Mouse (Mus musculus): ENCODE results near the gene Psmb8. TPM values are rescaled to one million over a fixed set of nuclear protein-coding genes. Genes with fewer than 3 reads are reported as not detected.
A peak's percentile ranks its signal among the peaks of the same experiment; 100 is the strongest.
"Not testable (repeated sequence)": the region's sequence is repeated elsewhere in the genome, so short reads cannot be mapped to it uniquely, and the experiment has no call there.

Gene Psmb8
- polyA plus RNA-seq, 2 experiments: 11.8 to 21.7 TPM

DNA sequence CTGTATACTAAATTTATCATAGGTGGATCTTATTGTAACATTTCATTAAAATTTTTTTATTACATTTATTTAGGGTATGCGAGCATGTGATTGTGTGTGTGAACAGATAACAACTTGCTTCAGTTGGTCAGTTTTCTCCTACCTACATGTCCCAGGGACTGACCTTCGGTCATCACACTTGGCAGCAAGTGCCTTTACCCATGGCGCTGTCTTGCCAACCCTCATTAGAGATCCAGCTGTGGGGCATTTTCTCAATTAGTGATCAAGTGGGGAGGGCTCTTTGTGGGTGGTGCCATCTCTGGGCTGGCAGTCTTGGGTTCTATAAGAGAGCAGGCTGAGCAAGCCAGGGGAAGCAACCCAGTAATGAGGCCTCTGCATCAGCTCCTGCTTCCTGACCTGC is 27.3 kb downstream of the Psmb8 start:
- no peaks in the 10 kb centered on the region for H3K27me3 ChIP-seq (ENCODE audit: control insufficient read depth, insufficient read depth, low read length)
- DNase-seq (ENCODE audit: low read depth in 3 of 3, low spot score in 3 of 3) (no peak), ATAC-seq (ENCODE audit: insufficient read depth) (no peak)
- H3K9me3 ChIP-seq (ENCODE audit: control insufficient read depth, low read length): no peaks in the 10 kb centered on the region
- no peak overlapping the region for H3K4me3 ChIP-seq (ENCODE audit: insufficient read depth in 1 of 2, low read depth in 2 of 2, low read length in 2 of 2)
- TF ChIP-seq CTCF (IDR thresholded peaks at IDR 0.05; ENCODE audit: low read depth) (no peak), EP300 (IDR thresholded peaks at IDR 0.05; ENCODE audit: low read depth) (no peak)
- H3K9ac ChIP-seq (replicated peaks): no peak overlapping the region
- no peak overlapping the region for H3K27ac ChIP-seq
- H3K36me3 ChIP-seq (replicated peaks; ENCODE audit: control insufficient read depth, insufficient read depth, low read depth): no peaks in the 10 kb centered on the region
- 76% methylated on average over 3 of the region's 3 CpGs for WGBS (ENCODE audit: insufficient replicate concordance)
- no peaks in the 10 kb centered on the region for H3K4me1 ChIP-seq (replicated peaks; ENCODE audit: control insufficient read depth in 2 of 2, insufficient read depth in 2 of 2, low read length in 1 of 2)
- no peak overlapping the region for H3K4me2 ChIP-seq (ENCODE audit: low read depth)

GRCm38 (mm10) chr17:34225426-34225825 is 27.9 kb downstream of the Psmb8 start:
- H3K4me1 ChIP-seq (replicated peaks; ENCODE audit: control insufficient read depth in 2 of 2, insufficient read depth in 2 of 2, low read length in 1 of 2): no peaks in the 10 kb centered on the region
- ATAC-seq (ENCODE audit: insufficient read depth) (no peak), DNase-seq (ENCODE audit: low read depth in 3 of 3, low spot score in 3 of 3) (no peak)
- no peak overlapping the region for H3K4me3 ChIP-seq (ENCODE audit: insufficient read depth in 1 of 2, low read depth in 2 of 2, low read length in 2 of 2)
- H3K9me3 ChIP-seq (ENCODE audit: control insufficient read depth, low read length): no peaks in the 10 kb centered on the region
- TF ChIP-seq EP300 (IDR thresholded peaks at IDR 0.05; ENCODE audit: low read depth) (no peak), CTCF (IDR thresholded peaks at IDR 0.05; ENCODE audit: low read depth) (no peak)
- 80% methylated on average over 8 of the region's 8 CpGs for WGBS (ENCODE audit: insufficient replicate concordance)
- H3K27ac ChIP-seq: no peak overlapping the region
- H3K9ac ChIP-seq (replicated peaks): no peak overlapping the region
- H3K27me3 ChIP-seq (ENCODE audit: control insufficient read depth, insufficient read depth, low read length): no peaks in the 10 kb centered on the region
- no peaks in the 10 kb centered on the region for H3K36me3 ChIP-seq (replicated peaks; ENCODE audit: control insufficient read depth, insufficient read depth, low read depth)
- no peak overlapping the region for H3K4me2 ChIP-seq (ENCODE audit: low read depth)

DNA sequence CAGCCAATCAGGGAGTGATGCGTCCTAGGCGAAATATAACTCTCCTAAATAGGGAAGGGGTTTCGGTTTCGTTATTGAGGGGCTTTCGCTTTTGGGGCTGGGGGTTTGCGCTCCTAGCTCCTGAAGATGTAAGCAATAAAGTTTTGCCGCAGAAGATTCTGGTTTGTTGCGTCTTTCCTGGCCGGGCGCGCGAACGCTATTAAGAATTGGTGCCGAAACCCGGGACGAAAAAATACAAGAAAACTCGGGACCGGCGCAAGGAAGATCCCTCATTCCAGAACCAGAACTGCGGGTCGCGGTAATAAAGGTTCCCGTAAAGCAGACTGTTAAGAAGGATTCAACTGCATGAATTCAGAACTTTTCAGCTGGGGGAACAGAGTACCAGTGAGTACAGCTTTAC is 28.4 kb downstream of the Psmb8 start:
- not testable (repeated sequence) for H3K4me2 ChIP-seq (ENCODE audit: low read depth); H3K27ac ChIP-seq; H3K9ac ChIP-seq (replicated peaks); H3K4me3 ChIP-seq (ENCODE audit: insufficient read depth in 1 of 2, low read depth in 2 of 2, low read length in 2 of 2); ATAC-seq (ENCODE audit: insufficient read depth); H3K4me1 ChIP-seq (replicated peaks; ENCODE audit: control insufficient read depth in 2 of 2, insufficient read depth in 2 of 2, low read length in 1 of 2); DNase-seq (ENCODE audit: low read depth in 3 of 3, low spot score in 3 of 3); H3K36me3 ChIP-seq (replicated peaks; ENCODE audit: control insufficient read depth, insufficient read depth, low read depth); H3K9me3 ChIP-seq (ENCODE audit: control insufficient read depth, low read length); H3K27me3 ChIP-seq (ENCODE audit: control insufficient read depth, insufficient read depth, low read length)
- WGBS (ENCODE audit: insufficient replicate concordance): 86% methylated on average over 12 of the region's 23 CpGs

- not testable (repeated sequence) for H3K27me3 ChIP-seq (ENCODE audit: control insufficient read depth, insufficient read depth, low read length); H3K9me3 ChIP-seq (ENCODE audit: control insufficient read depth, low read length); H3K4me1 ChIP-seq (replicated peaks; ENCODE audit: control insufficient read depth in 2 of 2, insufficient read depth in 2 of 2, low read length in 1 of 2); H3K36me3 ChIP-seq (replicated peaks; ENCODE audit: control insufficient read depth, insufficient read depth, low read depth); DNase-seq (ENCODE audit: low read depth in 3 of 3, low spot score in 3 of 3); ATAC-seq (ENCODE audit: insufficient read depth); H3K9ac ChIP-seq (replicated peaks); H3K4me3 ChIP-seq (ENCODE audit: insufficient read depth in 1 of 2, low read depth in 2 of 2, low read length in 2 of 2); H3K4me2 ChIP-seq (ENCODE audit: low read depth); H3K27ac ChIP-seq
- WGBS (ENCODE audit: insufficient replicate concordance): 83% methylated on average over 5 of the region's 9 CpGs
These were observed 33.5 kb downstream of the Psmb8 start for GRCm38 (mm10) chr17:34230971-34231370.

GRCm38 (mm10) chr17:34232021-34232420 is 34.5 kb downstream of the Psmb8 start:
- H3K27me3 ChIP-seq (ENCODE audit: control insufficient read depth, insufficient read depth, low read length); H3K4me3 ChIP-seq (ENCODE audit: insufficient read depth in 1 of 2, low read depth in 2 of 2, low read length in 2 of 2); DNase-seq (ENCODE audit: low read depth in 3 of 3, low spot score in 3 of 3); H3K36me3 ChIP-seq (replicated peaks; ENCODE audit: control insufficient read depth, insufficient read depth, low read depth); H3K9ac ChIP-seq (replicated peaks); H3K4me1 ChIP-seq (replicated peaks; ENCODE audit: control insufficient read depth in 2 of 2, insufficient read depth in 2 of 2, low read length in 1 of 2); H3K9me3 ChIP-seq (ENCODE audit: control insufficient read depth, low read length); H3K4me2 ChIP-seq (ENCODE audit: low read depth); H3K27ac ChIP-seq; ATAC-seq (ENCODE audit: insufficient read depth): not testable (repeated sequence)
- WGBS (ENCODE audit: insufficient replicate concordance): 64% methylated on average over 6 of the region's 7 CpGs

DNA sequence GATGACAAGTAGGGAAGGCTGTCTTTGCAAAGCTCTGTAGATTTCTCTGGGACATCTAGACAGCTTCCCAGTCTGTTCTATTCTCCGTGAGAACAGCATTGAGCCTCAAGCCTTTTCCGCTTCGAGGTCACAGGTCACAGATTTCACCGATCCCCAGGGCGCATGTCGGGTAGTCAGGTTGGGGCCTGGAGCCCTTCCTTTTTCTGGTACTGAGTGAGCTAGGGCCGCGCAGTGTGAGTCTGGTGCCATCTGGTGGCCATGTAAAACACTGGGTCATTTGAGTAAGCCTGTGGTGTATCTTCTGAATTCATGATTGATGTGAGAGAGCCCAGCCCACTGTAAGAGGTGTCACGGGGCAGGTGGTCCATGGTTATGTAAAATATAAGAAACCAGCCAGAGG is 37.4 kb downstream of the Psmb8 start:
- TF ChIP-seq EP300 (IDR thresholded peaks at IDR 0.05; ENCODE audit: low read depth): no peak
- peak; percentile 90 for TF ChIP-seq CTCF (IDR thresholded peaks at IDR 0.05; ENCODE audit: low read depth)
- Histone ChIP-seq H3K27me3 (ENCODE audit: control insufficient read depth, insufficient read depth, low read length) (no peaks in the 10 kb centered on the region), H3K9ac (replicated peaks) (no peak overlapping the region), H3K27ac (no peak overlapping the region), H3K4me1 (replicated peaks; ENCODE audit: control insufficient read depth in 2 of 2, insufficient read depth in 2 of 2, low read length in 1 of 2) (no peaks in the 10 kb centered on the region), H3K36me3 (replicated peaks; ENCODE audit: control insufficient read depth, insufficient read depth, low read depth) (no peaks in the 10 kb centered on the region), H3K9me3 (ENCODE audit: control insufficient read depth, low read length) (no peaks in the 10 kb centered on the region), H3K4me3 (ENCODE audit: insufficient read depth in 1 of 2, low read depth in 2 of 2, low read length in 2 of 2) (no peak overlapping the region), H3K4me2 (ENCODE audit: low read depth) (no peak overlapping the region)
- ATAC-seq (ENCODE audit: insufficient read depth) (peak; percentile 45; the same call in 1 of the 2 replicates), DNase-seq (ENCODE audit: low read depth in 3 of 3, low spot score in 3 of 3) (peak in 2 of 3 experiments; percentile 26 to 33)
- 27% methylated on average over 9 of the region's 9 CpGs for WGBS (ENCODE audit: insufficient replicate concordance)

All from liver, embryonic 14.5 days (tissue).